Mouse (Mus musculus): Measurements from ENCODE around the gene E130309D02Rik. TPM values are rescaled to one million over a fixed set of nuclear protein-coding genes. Genes with fewer than 3 reads are reported as not detected.

E130309D02Rik gene
- 35.0 and 36.6 TPM in 2 replicates for polyA plus RNA-seq (2012; rRNA removed)

DNA sequence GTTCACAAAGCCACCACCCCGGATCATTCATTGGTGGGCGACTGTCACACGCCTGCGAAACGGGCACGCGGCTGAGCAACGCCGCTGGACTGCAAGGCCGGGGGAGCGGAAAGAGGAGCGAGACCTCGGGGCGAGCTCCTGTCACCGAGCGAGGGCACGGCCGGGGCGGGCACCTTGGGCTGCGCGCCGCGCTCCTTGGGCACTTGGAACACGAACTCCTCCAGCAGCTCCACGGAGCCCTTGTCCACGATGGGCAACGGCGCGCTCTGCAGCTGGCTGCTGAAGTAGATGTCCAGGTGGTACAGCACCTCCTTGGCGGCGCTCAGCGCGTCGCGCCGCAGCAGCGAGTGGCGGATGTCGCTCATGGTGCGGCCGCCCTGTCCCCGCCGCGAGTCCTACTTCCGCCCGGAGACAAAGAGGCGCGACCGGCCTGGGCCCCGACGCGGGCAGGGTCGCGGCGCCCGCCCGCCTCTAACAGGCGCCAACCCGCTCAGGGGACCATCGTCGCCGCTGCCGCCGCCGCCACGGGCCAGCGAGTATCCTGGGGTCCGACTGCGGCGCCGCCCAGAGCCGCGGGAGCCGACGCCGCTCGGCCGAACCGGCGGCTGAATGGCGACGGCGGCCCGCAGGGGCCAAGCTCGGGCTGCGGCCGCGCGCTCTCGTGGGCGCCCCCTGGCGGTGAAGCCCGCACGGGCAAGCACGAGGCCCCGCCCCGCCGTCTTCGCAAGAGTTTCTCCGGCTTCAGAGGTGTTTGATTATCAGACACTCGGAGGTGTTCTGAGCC, at the start of gene E130309D02Rik:
Gene E130309D02Rik, minus strand, starts transcription at position 631 of the 784 bp plus-strand sequence.

GRCm38 (mm10) chr5:143356686-143357388, 41.7 kb upstream of the E130309D02Rik start, which contains the start of gene Grid2ip:
TSS of gene Grid2ip (plus strand) at chr5:143357338.

DNA sequence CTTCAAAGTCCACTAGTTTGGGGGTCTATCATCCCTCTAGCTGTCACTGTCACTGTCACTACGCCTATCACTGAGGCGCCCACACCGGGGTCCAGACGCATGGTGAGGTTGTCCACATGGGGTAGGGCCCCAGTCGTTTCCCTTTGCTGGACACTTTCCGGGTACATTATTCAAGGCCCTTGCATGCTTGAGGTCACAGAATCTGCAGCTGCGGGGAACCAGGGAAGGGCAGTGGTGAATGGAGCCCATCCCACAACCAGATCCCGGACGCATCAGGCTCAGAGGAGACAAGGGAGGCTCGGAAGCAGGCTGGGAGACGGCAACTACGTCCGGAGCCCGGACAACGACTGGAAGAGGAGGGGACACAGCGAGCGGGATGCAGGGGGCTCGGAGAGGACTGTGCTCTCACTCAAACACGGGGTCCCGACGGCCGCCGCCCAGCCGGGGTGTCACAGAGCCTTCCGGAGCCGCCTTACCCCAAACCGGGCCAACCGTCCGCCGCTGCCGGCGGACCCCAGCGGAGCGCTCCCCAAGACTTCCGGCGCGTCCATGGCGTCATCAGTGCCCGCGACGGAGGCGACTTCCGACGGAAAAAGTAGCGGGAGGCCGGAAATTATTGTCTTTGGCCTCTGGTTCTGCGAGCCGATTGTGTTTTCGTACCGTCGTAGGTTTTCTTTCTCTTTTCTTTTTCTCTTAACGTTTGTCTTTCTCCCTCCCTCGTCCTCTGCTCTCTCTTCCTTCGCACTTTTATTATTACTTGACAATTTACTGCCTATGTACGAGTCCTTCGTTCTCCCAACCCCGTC, 13.7 kb upstream of the E130309D02Rik start, which contains the start of gene Zdhhc4:
Gene Zdhhc4, minus strand, starts transcription at position 567 of the 806 bp plus-strand sequence.

GRCm38 (mm10) chr5:143293404-143293803, 21.8 kb downstream of the E130309D02Rik start, which contains the start of gene Zfp853:
TSS of gene Zfp853 (minus strand) at chr5:143293623.

DNA sequence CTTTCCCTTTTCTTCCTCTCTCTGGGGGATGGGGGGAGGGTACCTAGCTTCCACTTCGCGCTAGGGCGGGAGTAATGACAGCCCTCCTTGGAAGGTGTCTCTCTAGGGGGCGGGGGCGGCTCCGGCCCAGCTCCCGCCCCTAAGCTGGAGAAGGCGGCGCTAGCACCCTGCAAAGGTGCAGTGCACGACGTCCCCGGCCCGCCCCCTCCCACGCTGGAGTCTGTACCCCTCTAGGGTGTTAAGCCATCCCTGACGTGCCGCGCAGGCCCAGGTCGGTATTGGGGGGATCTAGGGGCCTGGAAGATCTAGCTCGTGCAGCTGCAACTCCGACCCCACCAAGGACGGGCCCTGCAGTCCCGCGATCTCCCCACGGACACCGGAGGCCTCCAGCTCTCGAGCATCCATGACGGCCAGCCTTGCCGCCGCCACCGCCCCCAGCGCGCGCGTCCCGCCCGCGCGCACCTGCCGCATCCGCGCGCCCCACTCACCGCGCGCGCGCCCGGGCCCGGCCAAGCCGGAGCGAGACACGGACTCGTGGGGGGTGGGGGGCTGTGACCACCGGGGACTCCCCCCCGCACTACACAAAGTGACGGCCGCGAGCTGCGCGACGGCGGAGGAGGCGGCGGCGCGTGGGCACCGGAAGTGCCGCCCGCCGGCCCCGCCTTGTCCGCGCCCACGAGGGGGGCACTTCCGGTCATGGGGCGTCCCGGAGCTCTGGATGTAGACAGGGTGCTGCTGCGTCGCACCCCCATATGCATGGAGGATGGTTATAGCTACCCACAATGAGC, 45.6 kb downstream of the E130309D02Rik start, which contains the start of gene Zfp316:
Gene Zfp316, minus strand, starts transcription at position 660 of the 788 bp plus-strand sequence.

Other genes starting within 250 kb of the E130309D02Rik start
- 36.6 and 44.6 TPM in 2 replicates for gene Rnf216, start 202.4 kb downstream of the E130309D02Rik start, polyA plus RNA-seq (2012; rRNA removed)
- gene Olfr718-ps1, start 167.8 kb downstream of the E130309D02Rik start, polyA plus RNA-seq (2012; rRNA removed), result not detected in 2 replicates
- gene Rbak, start 134.6 kb downstream of the E130309D02Rik start, polyA plus RNA-seq (2012; rRNA removed), result 6.7 and 7.1 TPM in 2 replicates
- gene Spdye4b, start 134.3 kb downstream of the E130309D02Rik start, polyA plus RNA-seq (2012; rRNA removed), result not detected in 2 replicates
- not detected in 2 replicates for gene Spdye4a, start 88.5 kb downstream of the E130309D02Rik start, polyA plus RNA-seq (2012; rRNA removed)
- 18.7 and 18.8 TPM in 2 replicates for gene Zfp12, start 80.2 kb downstream of the E130309D02Rik start, polyA plus RNA-seq (2012; rRNA removed)
- gene Zfp316, start 45.3 kb downstream of the E130309D02Rik start, polyA plus RNA-seq (2012; rRNA removed), result 27.4 and 42.8 TPM in 2 replicates
- gene Zfp853, start 21.7 kb downstream of the E130309D02Rik start, polyA plus RNA-seq (2012; rRNA removed), result 9.9 and 10.5 TPM in 2 replicates
- gene Zdhhc4, start 13.9 kb upstream of the E130309D02Rik start, polyA plus RNA-seq (2012; rRNA removed), result 81.3 and 94.8 TPM in 2 replicates
- gene Grid2ip, start 42.0 kb upstream of the E130309D02Rik start, polyA plus RNA-seq (2012; rRNA removed), result 0.15 and 0.36 TPM in 2 replicates
- gene Kdelr2, start 88.5 kb upstream of the E130309D02Rik start, polyA plus RNA-seq (2012; rRNA removed), result 227 and 240 TPM in 2 replicates
- 18.2 and 23.2 TPM in 2 replicates for gene Daglb, start 149.2 kb upstream of the E130309D02Rik start, polyA plus RNA-seq (2012; rRNA removed)
- gene Rac1, start 212.7 kb upstream of the E130309D02Rik start, polyA plus RNA-seq (2012; rRNA removed), result 205 and 366 TPM in 2 replicates